Mouse (Mus musculus) CH12.LX (cell line): ENCODE data around the gene Itga9.
A peak's percentile ranks its signal among the peaks of the same experiment; 100 is the strongest.

Experiments
- BHLHE40 ChIP-seq: IDR thresholded peaks from 2 replicates; pipeline ENCODE4 v1.6.1; 2011; ENCODE audit warnings: mild to moderate bottlenecking, low read depth, low read length, improper control_type of control experiment
- CTCF ChIP-seq, 2 experiments: IDR thresholded peaks in 1 of 2; conservative IDR thresholded peaks in 1 of 2; 2 replicates each; pipeline ENCODE4 v1.5.1; 2011 to 2012; ENCODE audit warnings: low read depth in 2 of 2, low read length in 2 of 2, improper control_type of control experiment in 1 of 2, inconsistent platforms in 1 of 2, mild to moderate bottlenecking in 1 of 2, moderate library complexity in 1 of 2
- EP300 ChIP-seq: IDR thresholded peaks from 2 replicates; pipeline ENCODE4 v1.6.1; 2011; ENCODE audit warnings: low read length, improper control_type of control experiment
- KAT2A ChIP-seq: IDR thresholded peaks from 2 replicates; pipeline ENCODE4 v1.6.1; 2012; ENCODE audit warnings: low read length, improper control_type of control experiment, inconsistent platforms; ENCODE audit not compliant: insufficient replicate concordance
- MAX ChIP-seq: IDR thresholded peaks from 2 replicates; pipeline ENCODE4 v1.6.1; 2011; ENCODE audit warnings: low read length, improper control_type of control experiment
- MXI1 ChIP-seq: IDR thresholded peaks from 2 replicates; pipeline ENCODE4 v1.6.1; 2011; ENCODE audit warnings: mild to moderate bottlenecking, low read depth, low read length, improper control_type of control experiment
- POLR2A ChIP-seq: IDR thresholded peaks from 2 replicates; pipeline ENCODE4 v1.6.1; 2011; ENCODE audit warnings: low read depth, mild to moderate bottlenecking, improper control_type of control experiment, low read length
- POLR2AphosphoS2 ChIP-seq: IDR thresholded peaks from 2 replicates; pipeline ENCODE4 v1.6.1; 2011; ENCODE audit warnings: low read depth, low read length, improper control_type of control experiment
- TBP ChIP-seq: conservative IDR thresholded peaks from 2 replicates; pipeline ENCODE4 v1.6.1; 2011; ENCODE audit warnings: low read depth, low read length, improper control_type of control experiment
- ZC3H11A ChIP-seq: IDR thresholded peaks from 2 replicates; pipeline ENCODE4 v1.6.1; 2012; ENCODE audit warnings: low read depth, mild to moderate bottlenecking, inconsistent platforms, low read length, improper control_type of control experiment
- ZKSCAN1 ChIP-seq: IDR thresholded peaks from 2 replicates; pipeline ENCODE4 v1.6.1; 2012; ENCODE audit warnings: low read depth, inconsistent platforms, low read length, improper control_type of control experiment, borderline replicate concordance

DNA sequence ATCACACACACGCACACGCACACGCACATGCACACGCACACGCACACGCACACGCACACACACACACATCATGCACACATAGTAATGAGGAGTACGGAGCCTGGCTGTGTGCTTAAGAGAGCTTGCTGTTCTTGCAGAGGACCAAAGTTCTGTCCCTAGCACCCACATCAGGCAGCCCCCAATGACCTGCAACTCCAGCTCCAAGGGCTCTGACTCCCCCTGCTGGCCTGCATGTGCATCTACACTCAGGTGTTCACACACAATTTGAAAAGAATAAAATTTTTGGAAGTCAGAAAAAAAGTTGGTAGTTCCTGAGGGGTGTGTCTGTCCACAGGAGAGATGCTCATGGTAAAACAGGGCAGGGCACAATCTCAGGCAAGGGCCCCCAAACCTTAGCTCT lies 209.1 kb downstream of the Itga9 start:
- TF ChIP-seq POLR2A (no peak), CTCF (conservative IDR thresholded peaks at IDR 0.05 in 1 of 2, IDR thresholded peaks at IDR 0.05 in 1 of 2; ENCODE audit: low read depth in 2 of 2, low read length in 2 of 2) (0 out of 4 replicates have a peak, but pooled peaks of 1 of the 2 experiments have one; percentile 10), ZKSCAN1 (no peak), KAT2A (no peak), MAX (no peak), BHLHE40 (no peak), TBP (no peak), MXI1 (no peak), POLR2AphosphoS2 (no peak), EP300 (no peak), ZC3H11A (no peak)
